Mouse (Mus musculus): ENCODE results near the gene Ntrk2.

DNA sequence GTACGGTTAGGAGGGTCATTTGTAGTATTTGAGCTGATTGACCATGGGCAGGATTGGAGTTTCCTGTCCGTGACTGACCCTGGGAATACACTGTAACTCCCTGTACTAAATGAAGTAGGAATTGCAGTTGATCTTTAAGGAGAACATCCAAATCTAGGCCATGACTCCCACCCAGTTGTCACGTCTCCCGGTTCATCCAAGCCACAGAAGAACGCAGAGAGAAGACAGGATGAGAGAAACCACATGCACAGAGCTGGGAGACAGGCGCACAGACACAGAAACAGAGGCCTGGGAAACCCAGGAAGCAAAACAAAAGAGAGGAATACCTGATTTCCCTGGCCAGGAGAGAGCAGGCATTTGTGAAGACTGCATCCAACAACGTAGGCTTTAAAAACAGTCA lies 117.1 kb downstream of the Ntrk2 start:
- TF ChIP-seq POLR2A (IDR thresholded peaks at IDR 0.05; ENCODE audit: borderline replicate concordance, control insufficient read depth, low read depth, low read length): no peak
- no peak for TF ChIP-seq CTCF (IDR thresholded peaks at IDR 0.05; ENCODE audit: control insufficient read depth, insufficient read depth, low read length)
